Mouse (Mus musculus) intestine, embryonic 16.5 days (tissue): ENCODE data around the gene Lct. TPM values are rescaled to one million over a fixed set of nuclear protein-coding genes. Genes with fewer than 3 reads are reported as not detected.
A peak's percentile ranks its signal among the peaks of the same experiment; 100 is the strongest.

Experiments used
- ATAC-seq: fragments of 200-750 bp; cut with Nextera tagmentation; 2 replicates; pipeline ENCODE4 v1.8.0; 2017; ENCODE audit warnings: moderate TSS enrichment, moderate library complexity
- H3K27ac ChIP-seq: fragments of 300-500 bp; sonication (generic); 2 replicates; pipeline ENCODE4 v1.5.1; 2014; ENCODE audit warnings: mild to moderate bottlenecking, low read length
- H3K27me3 ChIP-seq: fragments of 300-500 bp; sonication (generic); replicated peaks from 2 replicates; pipeline ENCODE4 v1.6.1; 2014; ENCODE audit warnings: low read length, control low read depth, mixed read lengths; ENCODE audit not compliant: control insufficient read depth, insufficient read depth
- H3K36me3 ChIP-seq: fragments of 300-500 bp; sonication (generic); 2 replicates; pipeline ENCODE4 v1.6.1; 2014; ENCODE audit warnings: low read length, control low read depth; ENCODE audit not compliant: control insufficient read depth, insufficient read depth
- H3K4me1 ChIP-seq: fragments of 300-500 bp; sonication (generic); 2 replicates; pipeline ENCODE4 v1.6.1; 2014; ENCODE audit warnings: low read length, control low read depth, mixed read lengths; ENCODE audit not compliant: control insufficient read depth, insufficient read depth
- H3K4me2 ChIP-seq: fragments of 300-500 bp; sonication (generic); 2 replicates; pipeline ENCODE4 v1.6.1; 2014; ENCODE audit warnings: low read depth, low read length, control low read depth
- H3K4me3 ChIP-seq: fragments of 300-500 bp; sonication (generic); 2 replicates; pipeline ENCODE4 v1.5.1; 2014; ENCODE audit warnings: mild to moderate bottlenecking, low read length
- H3K9ac ChIP-seq: fragments of 300-500 bp; sonication (generic); 2 replicates; pipeline ENCODE4 v1.6.1; 2014; ENCODE audit warnings: low read depth, low read length
- H3K9me3 ChIP-seq: fragments of 300-500 bp; sonication (generic); 2 replicates; pipeline ENCODE4 v1.6.1; 2016; ENCODE audit warnings: low read length, control low read depth; ENCODE audit not compliant: control insufficient read depth
- WGBS: fragments of 180-500 bp; shearing (Covaris S2); extraction: QIAGEN DNeasy Blood & Tissue Kit; methylation state at CpG from one replicate; pipeline ENCODE4 v1.1.7; 2014; 5-methylcytosine and 5-hydroxymethylcytosine counted together
- polyA plus RNA-seq: library from polyadenylated mRNA; unstranded; fragments of >200 nt; fragmentation: Nextera tagmentation; extraction: Ambion mirVana; gene quantifications from 2 replicates; pipeline ENCODE4 v1.2.1, GENCODE M21; 2015

The Lct gene
- polyA plus RNA-seq: 45.3 and 80.2 TPM in 2 replicates

GRCm38 (mm10) chr1:128328218-128328617 lies at the start of gene Lct:
Lct (minus strand) TSS chr1:128328318.
- H3K36me3 ChIP-seq: peaks cover 4% of the 10 kb centered on the region; the same call in 1 of the 2 replicates
- ATAC-seq: peak; percentile 27; the same call in 1 of the 2 replicates
- 73% methylated on average over 3 of the region's 3 CpGs for WGBS
- peak within 1 kb of the TSS; percentile 34 for H3K4me2 ChIP-seq
- peaks cover 2% of the 10 kb centered on the region; the same call in 1 of the 2 replicates for H3K4me1 ChIP-seq
- no peaks in the 10 kb centered on the region for H3K9me3 ChIP-seq
- H3K27ac ChIP-seq: peak within 1 kb of the TSS; percentile 43; the same call in 1 of the 2 replicates
- H3K4me3 ChIP-seq: peak within 1 kb of the TSS; percentile 28
- H3K27me3 ChIP-seq: no peaks in the 10 kb centered on the region
- peak within 1 kb of the TSS; percentile 49 for H3K9ac ChIP-seq

DNA sequence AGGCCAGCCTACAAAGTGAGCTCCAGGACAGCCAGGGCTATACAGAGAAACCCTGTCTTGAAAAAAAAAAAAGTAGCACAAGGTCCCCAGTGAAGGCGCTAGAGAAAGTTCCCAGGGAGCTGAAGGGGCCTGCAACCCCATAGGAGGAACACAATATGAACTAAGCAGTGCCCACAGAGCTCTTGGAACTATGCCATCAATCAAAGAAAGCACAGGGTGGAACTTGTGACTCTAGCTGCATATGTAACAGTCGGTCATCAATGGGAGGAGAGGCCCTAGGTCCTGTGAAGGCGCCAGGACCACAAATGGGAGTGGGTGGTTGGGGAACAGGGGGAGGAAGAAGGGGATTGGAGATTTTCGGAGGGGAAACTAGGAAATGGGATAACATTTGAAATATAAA lies 48.7 kb upstream of the Lct start:
- WGBS: 91% methylated on average over 4 of the region's 4 CpGs
- Histone ChIP-seq H3K36me3 (peaks cover 11% of the 10 kb centered on the region), H3K9ac (no peak overlapping the region), H3K4me1 (no peaks in the 10 kb centered on the region), H3K4me2 (no peak overlapping the region), H3K27ac (no peak overlapping the region), H3K4me3 (no peak overlapping the region), H3K9me3 (no peaks in the 10 kb centered on the region), H3K27me3 (no peaks in the 10 kb centered on the region)
- ATAC-seq: no peak

GRCm38 (mm10) chr1:128372143-128372860 lies 44.2 kb upstream of the Lct start:
- Histone ChIP-seq H3K4me2 (no peak overlapping the region), H3K9ac (no peak overlapping the region), H3K27ac (no peak overlapping the region), H3K4me1 (no peaks in the 10 kb centered on the region), H3K36me3 (peaks cover 4% of the 10 kb centered on the region; the same call in 1 of the 2 replicates), H3K9me3 (no peaks in the 10 kb centered on the region), H3K4me3 (no peak overlapping the region), H3K27me3 (no peaks in the 10 kb centered on the region)
- WGBS: 77% methylated on average over 7 of the region's 7 CpGs
- ATAC-seq: no peak

DNA sequence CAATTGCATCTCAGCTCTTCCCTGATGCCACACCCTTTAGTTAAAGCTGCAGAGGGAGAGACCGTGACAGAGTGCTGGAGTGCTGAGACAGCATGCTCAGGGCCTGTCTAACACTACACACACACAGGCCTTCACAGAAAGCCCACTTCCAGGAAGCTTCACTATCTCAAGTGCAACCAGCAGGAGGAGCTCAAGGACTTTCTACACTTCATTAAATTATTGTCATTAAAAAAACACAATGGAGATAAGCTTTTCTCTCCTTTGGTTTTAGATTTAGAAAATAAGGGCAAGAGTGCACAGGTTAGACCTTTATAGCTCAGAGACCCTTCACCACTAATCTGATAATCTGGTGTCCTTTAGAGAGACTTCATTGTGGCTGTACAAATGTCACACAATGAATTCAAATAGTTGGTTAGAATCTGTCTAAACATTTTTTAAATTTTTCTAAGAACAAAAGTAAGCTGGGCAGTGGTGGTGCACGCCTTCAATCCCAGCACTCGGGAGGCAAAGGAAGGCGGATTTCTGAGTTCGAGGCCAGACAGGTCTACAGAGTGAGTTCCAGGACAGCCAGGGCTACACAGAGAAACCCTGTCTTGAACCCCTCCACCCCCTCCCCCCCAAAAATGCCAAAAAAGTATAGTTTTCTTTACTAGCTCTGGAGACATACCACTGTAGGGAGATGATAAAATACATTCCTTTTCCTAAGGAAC lies 40.8 kb upstream of the Lct start:
- no peaks in the 10 kb centered on the region for H3K9me3 ChIP-seq
- H3K4me1 ChIP-seq: no peaks in the 10 kb centered on the region
- H3K9ac ChIP-seq: no peak overlapping the region
- no peaks in the 10 kb centered on the region for H3K27me3 ChIP-seq
- H3K4me3 ChIP-seq: no peak overlapping the region
- peak; percentile 74 for ATAC-seq
- H3K4me2 ChIP-seq: no peak overlapping the region
- H3K36me3 ChIP-seq: peaks cover 3% of the 10 kb centered on the region; the same call in 1 of the 2 replicates
- H3K27ac ChIP-seq: no peak overlapping the region
- 73% methylated on average over 5 of the region's 5 CpGs for WGBS

- Histone ChIP-seq H3K4me2 (no peak overlapping the region), H3K27me3 (no peaks in the 10 kb centered on the region)
- 66% methylated on average over 2 of the region's 2 CpGs for WGBS
Observed at GRCm38 (mm10) chr1:128360601-128361000, 32.5 kb upstream of the Lct start.

GRCm38 (mm10) chr1:128359554-128360376 lies 31.6 kb upstream of the Lct start, which contains the start of gene Mcm6:
Mcm6 (minus strand) TSS chr1:128359664.
- peaks cover 18% of the 10 kb centered on the region for H3K4me1 ChIP-seq
- H3K9ac ChIP-seq: peak within 1 kb of the TSS; percentile 90
- peak within 1 kb of the TSS; percentile 94 for H3K4me3 ChIP-seq
- no peaks in the 10 kb centered on the region for H3K27me3 ChIP-seq
- peak within 1 kb of the TSS; percentile 92 for H3K27ac ChIP-seq
- ATAC-seq: peak; percentile 98
- 1% methylated on average over 38 of the region's 38 CpGs for WGBS
- peak within 1 kb of the TSS; percentile 59 for H3K4me2 ChIP-seq
- H3K9me3 ChIP-seq: no peaks in the 10 kb centered on the region
- H3K36me3 ChIP-seq: peaks cover 6% of the 10 kb centered on the region; the same call in 1 of the 2 replicates

More at GRCm38 (mm10) chr1:128360601-128361000, 32.5 kb upstream of the Lct start:
- H3K27ac ChIP-seq: no peak overlapping the region
- peaks cover 9% of the 10 kb centered on the region; the same call in 1 of the 2 replicates for H3K36me3 ChIP-seq
- H3K4me3 ChIP-seq: no peak overlapping the region
- H3K9me3 ChIP-seq: no peaks in the 10 kb centered on the region
- no peak overlapping the region for H3K9ac ChIP-seq
- peaks cover 18% of the 10 kb centered on the region for H3K4me1 ChIP-seq
- no peak for ATAC-seq

DNA sequence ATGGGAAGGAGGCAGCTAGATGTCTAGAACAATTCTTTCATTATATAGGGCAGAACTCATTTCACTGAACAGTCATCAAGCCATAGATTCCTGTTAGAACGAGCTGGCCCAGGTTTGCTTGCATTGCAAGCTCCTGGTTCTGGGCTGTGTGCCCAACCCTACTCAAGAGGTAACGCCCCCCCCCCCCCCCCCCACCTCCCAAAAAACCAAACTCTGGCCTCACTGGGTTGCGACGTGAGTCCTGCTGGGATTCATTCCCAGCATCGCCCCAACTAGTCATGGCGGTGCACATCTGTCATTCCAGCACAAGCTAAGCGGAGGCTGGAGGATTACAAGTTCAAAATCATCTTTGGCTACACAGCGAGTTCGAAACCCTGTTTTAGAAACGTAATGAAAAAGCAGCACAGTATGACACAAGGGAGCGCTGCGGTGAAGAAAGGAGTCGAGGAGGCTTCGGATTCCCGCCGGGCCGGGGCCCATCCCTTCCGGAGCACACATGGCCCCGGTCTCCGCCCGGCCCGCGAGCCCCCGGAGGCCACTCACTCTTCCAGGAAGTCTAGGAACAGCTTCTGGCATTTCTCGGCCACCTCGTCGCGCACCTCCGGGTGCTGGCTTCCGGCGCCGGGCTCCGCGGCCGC lies 30.9 kb upstream of the Lct start:
- H3K9ac ChIP-seq: peak overlapping the region; percentile 90
- peak overlapping the region; percentile 92 for H3K27ac ChIP-seq
- H3K9me3 ChIP-seq: no peaks in the 10 kb centered on the region
- H3K27me3 ChIP-seq: no peaks in the 10 kb centered on the region
- under 1% methylated on average over 35 of the region's 35 CpGs for WGBS
- H3K36me3 ChIP-seq: peaks cover 7% of the 10 kb centered on the region
- H3K4me1 ChIP-seq: peaks cover 18% of the 10 kb centered on the region
- peak overlapping the region; percentile 94 for H3K4me3 ChIP-seq
- H3K4me2 ChIP-seq: peak overlapping the region; percentile 59
- peak; percentile 85 for ATAC-seq

- H3K27ac ChIP-seq: no peak overlapping the region
Observed at GRCm38 (mm10) chr1:128358276-128358675, 30.2 kb upstream of the Lct start.

More at GRCm38 (mm10) chr1:128358276-128358675, 30.2 kb upstream of the Lct start:
- Histone ChIP-seq H3K4me1 (peaks cover 18% of the 10 kb centered on the region), H3K36me3 (peaks cover 9% of the 10 kb centered on the region), H3K27me3 (no peaks in the 10 kb centered on the region), H3K9ac (peak overlapping the region; percentile 90), H3K4me3 (peak overlapping the region; percentile 94), H3K4me2 (peak overlapping the region; percentile 59), H3K9me3 (no peaks in the 10 kb centered on the region)
- no peak for ATAC-seq
- 55% methylated on average over 6 of the region's 6 CpGs for WGBS
